Mouse (Mus musculus) retina, postnatal 1 day (tissue): ENCODE data around the gene Vmo1.
"Not testable (repeated sequence)": the region's sequence is repeated elsewhere in the genome, so short reads cannot be mapped to it uniquely, and the experiment has no call there.

Experiments
- DNase-seq: peaks from one replicate; pipeline ENCODE4 v3.0.0-alpha.2; 2012

Vmo1 gene

DNA sequence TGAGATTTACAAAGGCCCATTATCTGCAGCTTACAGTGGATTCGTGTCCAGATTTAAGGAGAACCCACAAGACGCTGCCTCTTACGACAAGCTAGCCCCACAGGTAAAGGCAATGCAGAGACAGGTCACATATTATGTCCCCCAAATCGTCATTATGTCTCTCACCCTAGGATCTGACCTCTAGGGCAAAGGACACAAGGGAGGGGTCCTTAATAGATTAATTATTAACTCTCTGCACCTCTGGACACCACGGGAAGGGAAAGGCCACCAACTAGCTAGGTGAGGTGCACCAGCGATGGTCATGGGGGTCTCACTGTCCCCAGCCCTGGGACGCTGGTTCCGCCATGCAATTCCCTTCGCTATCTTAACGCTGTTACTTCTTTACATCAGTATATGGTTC lies 4.5 kb upstream of the Vmo1 start, which contains the start of gene Gltpd2:
Gene Gltpd2 (plus strand): TSS at position 274 of the 400 bp plus-strand sequence.
- no peak for DNase-seq

GRCm38 (mm10) chr11:70518436-70518835 lies 4.0 kb upstream of the Vmo1 start:
- no peak for DNase-seq

GRCm38 (mm10) chr11:70516352-70516751 lies 1.9 kb upstream of the Vmo1 start:
- DNase-seq: peak; percentile 84

DNA sequence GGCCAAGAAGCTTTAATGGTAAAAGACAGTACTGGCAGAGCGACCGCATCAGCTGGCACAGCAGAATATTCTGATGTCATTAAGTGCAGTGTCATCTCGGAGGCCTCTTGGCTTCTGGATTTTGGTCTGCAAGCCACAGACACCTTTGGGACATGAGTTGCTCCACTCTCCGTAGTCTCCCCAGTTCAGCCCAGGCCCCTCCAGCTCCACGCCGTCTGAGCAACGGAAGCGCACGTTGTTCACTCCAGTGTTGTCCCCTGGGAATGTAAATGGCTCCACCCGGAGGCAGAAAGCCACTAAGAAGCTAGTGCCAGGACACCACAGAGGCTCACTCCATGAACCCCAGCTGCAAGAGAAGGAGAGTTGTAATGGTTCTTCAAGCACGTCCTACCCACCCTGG lies 896 bp downstream of the Vmo1 start:
- DNase-seq: peak; percentile 13

DNA sequence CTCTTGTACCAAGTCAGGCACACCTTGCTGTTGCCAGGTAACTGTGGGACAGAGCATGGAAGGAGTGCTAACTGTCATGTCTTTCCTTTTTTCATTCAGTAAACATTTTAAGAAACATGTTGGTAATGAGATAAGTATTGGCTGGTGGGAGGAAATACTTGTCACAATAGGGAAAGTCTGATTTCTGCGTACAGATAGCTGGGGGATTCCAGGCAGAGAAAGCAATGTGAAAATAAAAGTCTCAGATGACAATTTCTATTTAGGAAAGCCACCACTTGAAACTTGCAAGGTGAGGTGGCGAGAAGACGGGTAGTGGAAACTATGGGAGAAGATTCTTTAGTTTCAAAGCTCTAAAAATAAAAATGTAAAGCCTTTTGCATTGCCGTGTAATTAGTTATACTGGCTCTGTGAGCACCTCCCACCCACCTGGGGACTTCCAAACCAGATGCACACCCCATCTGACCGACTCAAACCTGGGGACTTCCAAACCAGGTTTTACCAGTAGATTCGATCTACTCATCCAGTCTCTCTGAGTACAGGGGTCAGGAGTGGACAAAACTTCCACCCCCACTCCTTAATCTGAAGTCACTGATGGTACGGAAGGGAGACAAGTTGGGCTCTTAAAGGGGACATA lies 1.6 kb downstream of the Vmo1 start:
- DNase-seq: no peak

DNA sequence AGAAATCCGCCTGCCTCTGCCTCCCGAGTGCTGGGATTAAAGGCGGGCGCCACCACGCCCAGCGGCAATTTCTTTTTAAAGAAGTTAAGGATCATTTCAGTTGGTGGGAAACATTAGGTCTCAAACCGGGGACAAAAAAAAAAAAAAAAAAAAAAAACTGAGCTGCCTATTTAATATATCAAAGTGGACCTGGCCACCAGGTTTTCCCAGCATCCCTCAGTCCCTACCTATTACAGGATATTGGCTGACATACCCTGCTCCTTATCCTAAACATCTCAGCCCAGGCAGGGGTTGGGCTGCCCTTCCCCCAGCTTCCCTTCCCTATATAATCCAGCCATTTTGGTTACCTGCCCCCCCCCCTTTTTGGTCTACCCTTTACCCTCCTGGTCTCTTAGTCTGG lies 2.6 kb downstream of the Vmo1 start:
- no peak for DNase-seq

- no peak for DNase-seq
These were observed 3.2 kb downstream of the Vmo1 start for GRCm38 (mm10) chr11:70511242-70511641.

DNA sequence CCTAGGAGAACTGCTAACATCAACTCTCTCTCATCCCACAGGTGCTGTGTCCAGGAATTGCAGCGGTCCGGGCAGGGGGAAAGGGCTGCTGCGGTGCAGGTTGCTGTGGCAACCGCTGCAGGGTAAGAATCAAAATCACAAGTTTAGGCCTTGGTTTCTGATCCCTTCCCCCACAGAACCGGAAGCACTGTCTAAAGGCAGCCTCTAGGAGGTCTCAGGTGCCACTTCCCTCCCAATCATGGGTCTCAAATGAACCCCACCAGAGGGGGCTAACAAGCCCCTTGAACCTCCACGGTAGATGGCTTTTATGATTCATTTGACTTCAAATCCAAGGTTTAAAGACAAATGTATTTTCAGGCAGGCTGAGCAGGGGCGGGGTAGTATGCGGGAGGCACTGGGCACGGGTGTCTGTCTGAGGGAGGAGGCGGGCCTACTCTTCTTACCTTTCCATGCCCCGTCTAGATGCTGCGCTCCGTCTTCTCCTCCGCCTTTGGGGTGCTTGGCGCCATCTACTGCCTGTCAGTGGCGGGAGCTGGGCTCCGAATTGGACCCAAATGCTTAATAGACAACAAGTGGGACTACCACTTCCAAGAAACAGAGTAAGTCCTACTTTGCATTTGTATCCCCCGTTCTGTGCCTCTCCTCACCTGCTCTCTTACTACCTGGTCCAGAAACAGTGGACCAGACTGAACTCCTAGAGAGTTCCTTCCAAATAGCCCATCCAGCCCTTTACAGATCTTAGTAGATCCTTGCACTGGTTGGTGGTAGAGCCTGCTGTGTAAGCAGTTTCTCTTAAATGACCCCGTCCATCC lies 4.5 kb downstream of the Vmo1 start:
- DNase-seq: peak; percentile 66

- DNase-seq: no peak
These were observed 7.4 kb downstream of the Vmo1 start for GRCm38 (mm10) chr11:70506962-70507515.

- DNase-seq: peak; percentile 74
These were observed 8.0 kb downstream of the Vmo1 start for GRCm38 (mm10) chr11:70506385-70506784.

GRCm38 (mm10) chr11:70504970-70505369 lies 9.4 kb downstream of the Vmo1 start, which contains the start of gene Tm4sf5:
Tm4sf5 (plus strand) TSS chr11:70505244.
- DNase-seq: no peak

DNA sequence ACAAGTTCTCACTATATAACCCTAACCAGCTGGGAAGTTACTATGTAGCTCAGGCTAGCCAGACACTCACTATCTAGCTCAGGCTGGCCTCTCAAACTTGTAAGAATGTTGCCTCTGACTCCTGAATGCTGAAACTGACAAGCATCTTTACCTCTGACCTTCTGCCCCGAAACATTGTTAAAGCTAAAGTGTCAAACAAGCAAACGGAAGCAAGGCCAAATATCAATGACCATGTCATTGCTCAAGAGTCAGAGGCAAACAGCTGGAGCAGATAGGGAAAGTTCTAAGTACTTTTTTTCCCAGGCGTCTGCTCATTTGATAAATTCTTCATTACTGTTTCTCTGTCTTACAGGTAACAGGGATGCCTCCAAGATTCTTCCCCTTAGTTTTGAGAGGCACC lies 12.4 kb downstream of the Vmo1 start:
- no peak for DNase-seq

GRCm38 (mm10) chr11:70500476-70500812 lies 14.0 kb downstream of the Vmo1 start:
- no peak for DNase-seq

- no peak for DNase-seq
These were observed 14.6 kb downstream of the Vmo1 start for GRCm38 (mm10) chr11:70499566-70500475.

- DNase-seq: no peak
These were observed 24.7 kb downstream of the Vmo1 start for GRCm38 (mm10) chr11:70489684-70490083.

DNA sequence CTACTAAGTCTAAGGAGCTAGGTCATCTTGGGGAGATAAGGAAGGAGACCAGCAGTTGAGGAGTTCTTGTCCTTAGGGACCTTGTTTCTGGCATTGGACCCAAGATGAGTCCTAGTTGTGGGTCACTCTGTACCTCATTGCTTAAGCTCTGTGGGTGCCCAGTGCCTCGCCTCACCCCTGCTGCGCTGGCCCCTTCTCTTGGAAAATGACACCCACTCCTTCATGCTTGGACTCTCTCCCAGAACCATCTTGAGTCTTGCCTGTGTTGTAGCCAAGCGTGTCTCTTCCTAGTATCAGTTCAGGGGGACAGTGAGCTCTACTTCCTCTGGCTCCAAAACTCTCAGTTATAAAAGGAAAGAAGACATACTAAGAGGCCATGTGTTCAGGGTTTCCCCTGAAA lies 25.3 kb downstream of the Vmo1 start:
- no peak for DNase-seq

DNA sequence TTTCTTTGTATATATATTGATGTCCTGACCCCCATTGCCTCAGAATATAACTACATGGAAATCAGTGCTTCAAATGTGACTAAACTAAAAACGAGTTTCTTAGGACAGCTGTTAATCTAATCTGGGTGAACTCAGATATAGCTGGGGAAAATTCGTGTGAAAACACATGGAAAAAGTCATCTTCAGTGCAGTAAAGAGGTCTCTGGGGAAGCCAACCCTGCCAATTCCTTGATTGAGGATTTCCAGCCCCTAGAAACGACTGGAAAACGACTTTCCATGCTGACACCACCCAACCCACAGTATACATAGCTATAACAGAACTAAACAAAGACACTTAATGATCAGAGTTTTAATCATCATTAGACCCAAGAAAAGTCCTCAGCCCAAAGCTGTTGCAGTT lies 26.6 kb downstream of the Vmo1 start:
- DNase-seq: no peak

DNA sequence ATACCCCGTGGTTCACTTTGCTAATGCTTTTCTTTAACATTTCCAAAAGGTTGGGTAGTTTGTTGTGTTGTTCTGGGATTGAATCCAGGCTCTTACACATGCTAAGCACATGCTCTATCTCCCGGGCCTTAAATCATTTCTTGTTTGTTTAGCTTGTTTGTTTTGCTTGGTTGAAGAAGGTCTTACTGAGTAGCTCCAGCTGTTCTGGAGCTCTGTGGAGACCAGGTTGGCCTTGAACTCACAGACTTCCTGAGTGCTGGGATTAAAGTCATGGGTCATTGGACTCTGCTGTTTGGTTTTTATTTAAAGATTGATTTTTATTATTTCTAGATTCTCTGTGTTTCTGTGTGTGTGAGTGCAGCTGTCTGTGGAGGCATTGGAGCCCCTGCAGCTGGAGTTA lies 28.9 kb downstream of the Vmo1 start:
- no peak for DNase-seq

- DNase-seq: no peak
These were observed 39.4 kb downstream of the Vmo1 start for GRCm38 (mm10) chr11:70474872-70475534.

- not testable (repeated sequence) for DNase-seq
These were observed 41.1 kb downstream of the Vmo1 start for GRCm38 (mm10) chr11:70473291-70473690.

DNA sequence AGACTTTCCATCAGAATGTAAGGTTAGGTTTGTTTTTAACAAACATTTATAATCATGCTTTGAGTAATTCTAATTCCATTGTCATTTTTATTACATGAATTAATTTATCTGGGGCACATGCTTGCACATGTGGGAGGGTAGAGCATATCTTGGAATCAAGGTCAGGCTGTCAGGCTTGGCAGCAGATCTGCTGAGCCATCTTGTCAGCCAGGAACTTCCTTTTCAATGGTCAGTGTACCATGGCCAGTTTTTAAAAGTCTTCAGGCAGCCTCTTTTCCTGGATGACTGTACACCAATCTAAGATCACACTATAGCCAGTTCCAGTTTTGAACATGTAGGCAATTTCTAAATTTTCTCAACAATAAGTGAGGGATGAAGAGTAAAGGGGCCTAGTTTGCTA lies 41.7 kb downstream of the Vmo1 start:
- no peak for DNase-seq

- no peak for DNase-seq
These were observed 44.7 kb downstream of the Vmo1 start for GRCm38 (mm10) chr11:70469764-70470163.
